Mouse (Mus musculus) ovary, postnatal 14 days (tissue): Measurements from ENCODE around the gene St6galnac3.

Experiments
- DNase-seq: peaks from one replicate; pipeline ENCODE4 v3.0.0; 2022; ENCODE audit warnings: low spot score

Gene St6galnac3

DNA sequence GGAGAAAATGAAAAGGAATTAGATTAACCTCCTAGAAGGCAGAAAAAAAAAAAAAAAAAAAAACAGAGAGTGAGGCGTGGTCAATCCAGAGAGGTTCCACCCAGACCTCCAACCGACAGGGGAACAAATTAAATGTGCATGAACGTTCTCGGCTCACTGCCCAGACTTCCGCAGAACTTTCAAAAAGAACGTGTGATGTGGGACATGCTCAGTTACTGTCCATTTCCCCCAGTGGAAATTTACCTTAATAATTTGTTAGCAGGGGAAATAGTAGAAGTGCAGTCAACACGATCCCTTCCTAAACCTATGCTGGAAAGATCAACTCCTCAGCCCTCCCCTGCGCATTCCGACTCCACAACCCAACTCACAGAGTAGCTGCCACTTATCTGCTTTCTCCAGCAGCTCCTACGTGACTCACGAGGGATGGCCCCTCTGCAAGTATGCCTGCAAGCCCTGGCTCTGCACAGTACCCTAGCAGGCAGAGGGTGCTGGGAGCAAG is 35.1 kb downstream of the St6galnac3 start:
- no peak for DNase-seq

DNA sequence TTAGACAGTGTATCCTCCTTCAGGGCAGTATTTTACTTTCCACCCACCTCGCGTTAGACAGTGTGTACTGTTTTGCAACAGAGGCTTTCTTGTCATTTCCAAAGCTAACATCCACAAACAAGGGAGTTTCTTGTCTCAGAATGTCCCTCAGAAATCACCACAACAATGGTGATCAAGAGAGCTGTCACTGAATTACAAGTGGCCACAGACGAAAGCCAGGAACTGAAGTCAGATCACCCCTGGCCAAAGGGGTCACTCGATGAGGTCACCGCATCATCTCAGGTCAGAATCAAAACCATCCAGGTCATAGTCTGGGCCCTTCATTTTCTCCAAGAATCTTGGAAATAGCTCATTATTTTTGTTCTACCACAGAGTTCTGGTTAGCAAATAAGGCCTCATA is 37.1 kb downstream of the St6galnac3 start:
- DNase-seq: no peak

DNA sequence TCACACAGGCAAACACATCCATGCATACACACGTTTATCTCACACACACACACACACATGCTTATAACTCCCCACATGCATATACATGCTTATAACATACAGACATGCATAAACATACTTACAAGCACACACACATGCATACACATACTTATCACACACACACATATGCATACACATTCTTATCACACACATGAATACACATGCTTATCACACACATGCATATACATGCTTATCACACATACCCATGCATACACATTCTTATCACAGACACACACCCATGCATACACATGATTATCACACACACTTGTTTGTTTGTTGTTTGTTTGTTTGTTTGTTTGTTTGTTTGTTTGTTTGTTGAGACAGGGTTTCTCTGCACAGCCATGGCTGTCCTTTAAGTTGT is 40.1 kb downstream of the St6galnac3 start:
- DNase-seq: no peak

DNA sequence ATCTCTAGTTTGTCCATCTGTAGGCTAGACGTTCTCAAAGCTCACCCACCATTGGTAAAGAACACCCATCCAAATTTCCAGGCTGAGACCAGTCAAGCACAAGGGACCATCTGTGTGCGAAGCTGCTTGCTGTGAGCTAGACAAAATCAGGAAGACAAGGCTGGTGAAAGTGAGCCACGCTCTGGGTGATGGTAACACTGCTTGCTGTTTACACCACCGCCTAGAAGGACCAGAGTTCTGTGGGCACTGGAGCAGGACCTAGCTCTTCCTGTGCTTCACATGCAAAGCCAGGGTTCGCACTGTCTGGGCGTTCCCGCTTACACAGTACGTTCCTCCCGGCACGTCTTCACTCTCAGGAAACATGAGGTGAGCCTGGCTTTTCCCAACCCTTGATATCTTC is 42.7 kb downstream of the St6galnac3 start:
- DNase-seq: no peak

DNA sequence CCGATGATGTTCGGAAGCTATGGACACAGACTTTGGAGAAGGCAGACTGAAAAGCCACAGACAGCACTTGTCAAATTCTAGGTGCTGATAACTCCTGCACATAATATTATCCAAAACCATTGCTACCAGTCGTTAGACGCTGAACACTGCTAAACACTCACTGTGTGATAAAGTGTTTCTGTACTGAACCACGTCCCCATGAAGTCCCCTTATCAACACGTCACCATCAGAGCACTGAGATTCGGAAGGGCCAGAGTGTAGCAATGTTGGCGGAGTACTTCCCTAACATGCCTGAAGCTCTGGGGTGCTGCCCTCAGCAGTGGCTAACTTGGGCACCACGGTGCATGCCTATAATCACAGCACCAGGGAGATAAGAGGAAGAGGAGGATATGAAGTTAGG is 43.3 kb downstream of the St6galnac3 start:
- no peak for DNase-seq

DNA sequence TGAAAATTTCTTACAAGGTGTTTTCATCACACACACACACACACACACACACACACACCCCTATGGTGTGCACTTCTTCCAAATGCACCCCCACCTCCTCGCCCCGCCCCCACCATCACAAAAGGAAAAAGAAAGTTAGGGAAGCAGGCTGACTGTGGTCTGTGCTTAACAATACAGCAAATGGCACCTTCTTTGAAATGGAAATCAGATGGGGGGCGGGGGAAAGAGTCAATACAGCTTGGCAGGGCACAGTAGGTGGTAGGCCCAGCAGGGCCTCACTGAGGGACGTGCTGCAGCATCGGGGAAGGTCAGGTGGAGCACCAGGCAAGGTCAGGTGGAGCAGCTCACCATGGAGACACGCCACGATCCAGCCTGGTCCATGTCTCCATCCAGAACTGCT is 49.1 kb downstream of the St6galnac3 start:
- DNase-seq: no peak

DNA sequence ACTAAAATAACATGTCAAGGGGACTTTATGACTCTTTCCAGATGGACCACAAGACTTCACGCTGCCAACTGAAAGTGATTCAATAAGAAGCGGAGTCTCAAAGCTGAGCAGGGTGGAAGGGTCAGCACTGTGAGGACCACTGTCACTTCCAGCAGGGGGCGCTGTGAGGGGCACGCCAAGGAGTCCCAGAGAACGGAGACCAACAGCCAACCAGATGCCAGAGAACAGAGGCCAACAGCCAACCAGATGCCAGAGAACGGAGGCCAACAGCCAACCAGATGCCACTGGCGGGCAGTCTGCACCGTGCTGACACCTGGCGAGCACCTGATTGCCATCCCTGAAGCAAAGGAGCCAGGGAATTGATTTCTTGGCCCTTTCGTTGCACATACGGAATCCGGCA is 49.9 kb downstream of the St6galnac3 start:
- no peak for DNase-seq

DNA sequence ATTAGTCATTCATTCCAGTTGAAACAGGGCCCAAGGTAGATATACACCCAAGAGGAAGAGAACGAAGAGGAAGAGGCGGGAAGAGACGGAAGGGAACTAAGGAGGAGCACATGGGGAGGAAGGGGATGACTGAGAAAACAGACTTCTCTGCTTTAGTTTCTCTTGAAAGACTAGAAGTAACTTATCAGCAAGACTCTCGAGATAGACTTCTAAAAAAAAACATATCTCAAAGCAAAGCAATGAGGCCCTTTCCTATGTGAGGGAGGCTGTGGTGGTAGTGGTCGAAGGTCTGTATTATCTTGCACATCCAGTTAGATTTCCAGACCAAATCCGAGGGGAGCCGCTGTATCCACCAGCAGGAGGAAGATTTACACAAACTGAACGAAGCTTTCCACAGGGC is 50.6 kb downstream of the St6galnac3 start:
- no peak for DNase-seq

DNA sequence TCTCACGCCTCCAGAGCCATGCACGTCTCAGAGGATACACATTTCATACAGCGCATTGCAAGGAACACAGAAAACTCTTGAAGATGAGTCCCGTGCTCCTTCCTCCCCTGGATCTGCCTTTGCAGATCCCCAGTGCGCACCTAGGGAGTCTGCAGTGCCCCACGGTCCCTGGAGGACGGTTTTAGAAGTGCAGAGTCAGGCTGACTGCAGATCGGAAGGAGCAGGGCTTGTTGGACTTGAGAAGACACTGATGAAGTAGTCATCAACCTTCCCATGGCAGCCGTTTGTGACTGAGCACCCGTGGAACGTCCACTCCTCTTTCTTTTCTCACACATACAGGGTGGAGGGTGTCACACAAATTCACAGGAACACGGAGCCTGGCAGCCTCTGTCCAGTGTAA is 51.5 kb downstream of the St6galnac3 start:
- DNase-seq: no peak

DNA sequence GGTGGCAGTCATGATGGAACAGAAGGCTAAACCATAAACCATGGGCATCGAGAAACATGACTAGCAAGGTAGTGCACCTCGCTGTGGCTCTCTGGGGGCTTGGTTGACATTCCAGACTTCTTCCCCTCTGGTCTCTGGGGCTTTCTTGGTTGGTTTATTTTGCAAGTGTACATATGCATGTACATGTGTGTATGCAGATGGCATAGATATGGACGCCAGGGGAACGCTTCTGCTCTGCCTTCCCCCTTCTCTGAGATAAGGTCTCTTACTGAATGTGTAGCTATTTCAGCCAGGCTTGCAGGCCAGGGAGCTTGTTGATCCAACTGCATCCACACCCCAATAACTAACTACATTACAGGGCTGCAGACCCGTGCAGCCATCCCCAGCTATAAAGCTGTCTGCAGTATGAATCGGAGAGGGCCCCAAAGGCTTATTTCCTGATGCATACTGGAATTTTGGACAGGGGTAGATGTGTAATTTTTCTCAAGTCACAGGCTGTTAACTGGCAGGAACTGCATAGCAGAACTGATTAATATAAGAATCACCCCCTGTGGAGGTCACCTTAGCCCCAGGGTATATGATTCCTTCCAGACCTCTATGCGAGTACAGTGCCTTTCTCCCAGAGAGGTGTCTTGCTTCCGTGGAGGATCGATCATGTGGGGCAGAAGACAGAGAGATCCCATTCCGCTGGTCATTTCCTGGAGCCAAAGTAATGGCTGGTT is 53.9 kb downstream of the St6galnac3 start:
- DNase-seq: no peak

DNA sequence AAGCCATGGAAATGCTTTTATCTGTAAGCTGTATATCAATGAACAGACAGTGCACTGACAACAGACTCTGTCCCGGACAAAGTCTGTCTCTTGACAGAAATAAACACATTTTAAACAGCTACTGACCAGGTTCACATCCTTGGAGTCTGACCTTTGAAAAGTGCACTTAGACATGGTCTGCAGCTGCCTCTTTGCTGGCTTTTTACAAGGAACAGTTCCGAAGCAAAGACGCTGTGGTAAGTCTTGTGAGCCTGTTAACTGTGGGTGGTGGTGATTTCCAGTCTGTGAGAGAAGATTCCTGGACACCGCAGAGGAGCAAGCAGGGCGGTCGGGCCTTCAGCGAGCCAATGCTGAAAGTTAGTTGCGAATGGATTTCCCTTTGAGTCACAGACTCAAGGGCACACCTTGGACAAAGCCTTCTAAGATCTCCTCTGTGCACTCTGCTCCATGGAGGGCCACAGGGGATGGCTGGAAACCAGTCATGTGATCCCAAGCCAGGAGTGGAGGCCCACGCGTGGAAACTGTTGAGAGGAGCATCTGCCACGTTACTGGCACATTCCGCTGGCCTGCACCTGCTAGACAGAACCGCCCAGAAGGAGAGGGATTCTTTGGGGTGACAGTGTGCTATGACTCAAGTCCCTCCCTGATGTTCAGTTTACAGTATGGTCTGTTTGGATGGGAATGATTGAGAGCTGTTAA is 55.1 kb downstream of the St6galnac3 start:
- DNase-seq: no peak

DNA sequence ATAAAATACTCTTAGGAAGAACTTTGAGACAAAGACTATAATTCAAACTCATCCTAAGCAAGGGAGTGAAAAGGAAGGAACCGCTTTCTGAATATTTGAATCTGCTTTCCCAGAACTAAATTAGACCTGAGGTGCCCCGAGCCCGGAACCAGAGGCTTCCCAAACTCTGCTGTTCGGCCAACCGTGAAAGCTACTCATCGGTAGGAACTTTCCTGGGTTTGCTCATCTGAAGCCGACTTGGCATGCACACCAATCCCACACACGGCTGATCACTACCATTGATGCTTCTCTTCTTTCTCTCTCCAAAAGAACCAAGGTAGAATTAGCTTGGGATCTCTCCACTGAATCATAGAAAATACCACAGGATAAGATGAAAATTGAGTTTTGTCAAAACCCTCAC is 55.6 kb downstream of the St6galnac3 start:
- DNase-seq: no peak

DNA sequence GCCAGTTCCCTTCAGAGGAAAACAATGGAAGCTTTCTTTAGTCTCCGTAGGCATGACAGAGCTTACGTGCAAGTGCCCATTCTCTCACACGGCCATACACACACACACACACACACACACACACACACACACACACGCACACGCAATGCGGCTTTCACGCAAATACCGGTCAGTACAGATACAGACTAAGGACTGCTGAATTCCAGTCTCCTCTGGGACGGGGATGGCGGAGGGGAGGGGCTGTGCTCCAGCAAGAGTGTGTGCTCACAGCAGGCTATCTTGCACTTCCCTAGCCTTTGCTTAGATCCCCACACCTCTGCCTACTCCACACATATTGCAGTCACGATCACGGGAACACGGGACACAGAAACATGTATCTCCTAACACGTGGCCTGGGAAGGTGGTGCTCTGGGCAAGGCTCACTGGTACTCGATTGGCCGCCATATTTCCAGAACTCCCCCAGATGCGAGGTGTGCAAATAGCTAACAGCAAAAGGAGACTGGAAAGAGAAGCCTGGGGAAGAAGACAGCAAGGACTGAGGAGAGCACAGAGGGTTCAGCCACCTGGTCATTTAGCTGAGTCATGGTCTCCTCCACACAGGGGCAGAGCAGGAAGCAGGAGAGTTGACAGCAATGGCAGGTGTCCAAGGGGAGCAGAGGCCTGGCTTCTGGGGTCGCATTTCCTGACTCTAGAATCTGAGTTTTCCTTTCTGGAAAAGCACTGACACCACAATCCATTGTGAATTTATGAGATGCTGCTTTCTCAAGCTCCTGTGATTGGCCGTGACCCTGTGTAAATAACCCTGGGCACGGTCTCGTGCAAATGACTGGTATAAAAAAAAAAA is 56.3 kb downstream of the St6galnac3 start:
- no peak for DNase-seq

DNA sequence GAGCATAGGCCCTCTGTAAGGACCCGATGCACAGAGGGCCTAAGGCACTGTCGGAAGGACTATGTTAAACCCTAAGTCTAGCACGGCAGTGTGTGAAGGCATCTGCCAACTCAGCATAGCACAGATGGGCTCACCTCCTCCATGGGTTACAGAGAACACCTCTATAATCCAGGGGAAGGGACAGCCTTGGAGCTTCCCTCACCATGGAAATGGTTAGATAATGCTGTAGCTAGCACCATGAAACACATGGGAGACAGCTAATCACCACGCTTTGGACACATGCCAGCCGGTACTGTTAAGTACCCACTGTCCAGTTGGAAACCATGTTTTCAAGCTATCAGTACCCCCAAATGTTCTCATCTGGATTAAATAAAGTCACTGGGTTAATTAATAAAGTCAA is 60.3 kb downstream of the St6galnac3 start:
- no peak for DNase-seq

DNA sequence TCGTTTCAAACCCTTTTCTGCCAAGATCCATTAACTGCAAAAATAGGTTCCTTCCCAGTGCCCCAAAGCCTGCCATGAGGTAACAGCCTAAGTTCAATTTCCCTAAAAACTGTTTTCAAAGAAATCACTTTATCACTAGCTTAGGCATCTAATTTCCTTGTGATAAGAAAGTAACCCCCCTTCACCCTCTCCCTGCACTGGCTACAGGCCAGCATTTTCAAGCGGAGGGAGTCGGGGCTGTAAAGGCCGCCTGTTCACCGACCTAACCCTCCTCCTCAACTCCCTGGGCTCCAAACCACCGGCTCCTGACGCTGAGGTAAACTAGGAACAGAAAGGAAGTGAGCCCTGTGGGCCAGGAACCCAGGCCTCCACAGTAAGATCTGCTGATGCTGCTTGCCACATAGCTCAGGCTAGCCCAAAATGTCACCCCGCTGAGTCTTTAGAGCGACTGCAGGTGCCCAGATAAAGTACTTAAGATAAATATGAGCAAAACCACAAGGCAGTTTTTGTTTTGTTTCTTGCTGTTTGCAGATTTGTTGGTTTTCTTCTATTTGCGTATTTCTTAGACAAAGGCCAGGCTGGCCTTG is 61.0 kb downstream of the St6galnac3 start:
- no peak for DNase-seq

DNA sequence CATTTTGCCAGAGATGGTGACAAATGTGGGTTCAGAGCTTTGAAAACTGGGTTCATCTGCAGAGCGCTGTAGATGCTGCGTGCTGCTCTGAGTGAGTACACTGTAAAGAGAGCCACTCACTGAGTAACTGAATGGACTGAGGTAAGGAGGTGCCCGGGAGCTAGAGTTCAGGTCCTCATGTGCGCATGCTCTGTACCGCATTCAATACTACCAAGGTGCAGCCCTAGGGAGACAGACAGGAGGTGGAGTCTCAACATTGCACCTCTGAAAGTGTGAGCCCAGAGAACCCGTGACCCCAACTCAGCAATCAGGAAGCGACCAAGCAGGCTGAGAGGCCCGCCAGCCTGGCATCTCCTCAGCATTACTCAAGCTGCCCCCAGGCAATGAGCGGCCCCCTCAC is 62.2 kb downstream of the St6galnac3 start:
- no peak for DNase-seq

DNA sequence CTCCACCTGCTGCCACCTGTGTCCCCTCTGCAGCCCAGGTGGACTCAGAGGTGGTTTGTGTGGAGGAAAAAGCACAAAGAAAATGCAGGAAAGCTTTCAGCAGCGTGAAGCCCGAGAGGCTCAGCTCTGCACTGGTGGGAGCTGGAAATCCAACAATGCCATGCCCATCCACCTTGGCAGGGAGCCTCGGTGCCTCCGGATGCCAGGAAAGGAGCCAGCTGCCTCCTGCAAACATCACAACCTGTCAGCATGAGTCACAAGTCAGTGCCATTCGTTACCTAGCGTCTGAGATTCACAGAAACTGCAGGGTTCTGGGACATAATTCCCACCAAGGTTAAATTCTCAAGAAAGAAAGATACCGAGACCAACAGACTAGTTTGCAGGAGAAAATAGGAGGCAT is 63.0 kb downstream of the St6galnac3 start:
- DNase-seq: peak; percentile 34

DNA sequence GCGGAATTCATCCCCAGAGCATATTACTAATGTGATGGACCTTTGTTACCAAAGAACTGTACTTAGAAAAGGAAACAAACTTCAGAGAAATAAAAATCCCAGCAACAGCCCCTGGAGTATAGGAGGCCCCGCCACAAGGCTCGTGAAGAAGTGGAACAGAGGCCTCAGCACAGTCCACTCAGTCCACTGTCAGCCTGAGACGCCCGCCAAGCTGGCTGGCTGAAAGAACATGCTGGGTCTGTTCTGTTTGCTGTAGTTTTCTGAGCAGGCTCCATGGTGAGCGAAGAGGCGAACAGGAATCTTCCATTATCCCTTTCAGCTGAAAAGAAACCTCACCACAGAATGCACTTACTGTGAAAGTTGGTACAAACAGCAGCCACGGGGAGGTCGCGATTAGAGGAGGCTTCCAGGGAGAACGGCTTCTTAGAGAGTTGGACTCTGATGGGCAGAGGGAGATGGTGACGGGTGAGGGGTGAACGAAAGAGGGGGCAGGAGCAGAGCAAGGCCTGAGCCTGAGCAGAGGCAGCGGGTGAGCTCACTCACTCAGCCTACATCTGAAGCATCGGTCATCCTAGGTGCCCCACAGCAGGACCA is 65.3 kb downstream of the St6galnac3 start:
- DNase-seq: no peak

DNA sequence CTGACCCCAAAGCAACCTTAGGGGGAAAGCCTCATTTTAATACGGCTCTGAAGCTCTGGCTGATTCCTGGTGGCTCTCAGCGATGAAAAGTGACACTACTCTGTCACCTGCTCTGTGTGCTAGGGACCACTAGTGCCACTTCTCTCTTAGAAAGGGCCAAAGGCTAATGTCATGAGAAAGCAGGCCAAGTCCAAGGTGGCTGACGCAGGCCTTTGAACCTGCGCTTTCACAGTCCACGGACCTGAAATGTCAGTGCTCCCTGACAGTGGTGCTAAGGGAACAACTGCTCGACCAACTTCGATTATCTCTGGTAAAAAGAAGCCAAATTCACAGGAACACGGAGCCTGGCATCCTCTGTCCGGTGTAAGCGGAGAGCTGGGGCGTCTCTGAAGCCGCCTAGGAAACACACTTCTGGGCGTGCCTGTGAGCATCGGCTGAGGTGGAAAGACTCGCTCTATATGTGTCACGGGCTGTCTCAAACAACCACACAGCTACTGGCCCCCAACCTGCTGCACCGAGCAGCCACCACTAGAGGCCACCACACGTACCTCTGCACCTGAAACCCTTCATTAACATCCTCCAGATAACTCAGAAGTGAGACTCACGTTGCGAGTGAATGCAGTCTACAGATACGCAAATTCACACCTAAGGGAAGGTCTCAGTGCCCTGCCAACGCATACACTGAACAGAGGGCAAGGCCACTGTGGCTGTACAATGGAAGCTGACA is 66.8 kb downstream of the St6galnac3 start:
- no peak for DNase-seq

DNA sequence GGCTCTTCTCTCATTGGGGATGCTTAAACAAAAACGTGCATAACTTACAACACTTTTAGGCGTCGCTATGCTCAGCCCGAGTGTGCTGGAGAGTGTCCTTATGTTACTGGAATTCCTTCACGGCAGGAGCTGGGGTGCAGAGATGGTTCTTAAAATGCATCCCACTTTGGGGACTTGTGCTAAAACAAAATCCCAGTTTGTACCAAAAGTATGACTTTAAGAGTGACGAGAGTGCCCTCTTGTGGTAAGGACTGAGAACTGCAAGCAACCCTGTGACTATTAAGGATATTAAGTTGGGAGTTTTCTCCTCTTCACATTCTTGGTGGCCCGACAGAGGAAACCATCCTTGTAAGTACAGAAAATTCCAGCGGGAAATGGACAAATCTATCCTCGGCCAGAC is 69.9 kb downstream of the St6galnac3 start:
- DNase-seq: peak; percentile 62

DNA sequence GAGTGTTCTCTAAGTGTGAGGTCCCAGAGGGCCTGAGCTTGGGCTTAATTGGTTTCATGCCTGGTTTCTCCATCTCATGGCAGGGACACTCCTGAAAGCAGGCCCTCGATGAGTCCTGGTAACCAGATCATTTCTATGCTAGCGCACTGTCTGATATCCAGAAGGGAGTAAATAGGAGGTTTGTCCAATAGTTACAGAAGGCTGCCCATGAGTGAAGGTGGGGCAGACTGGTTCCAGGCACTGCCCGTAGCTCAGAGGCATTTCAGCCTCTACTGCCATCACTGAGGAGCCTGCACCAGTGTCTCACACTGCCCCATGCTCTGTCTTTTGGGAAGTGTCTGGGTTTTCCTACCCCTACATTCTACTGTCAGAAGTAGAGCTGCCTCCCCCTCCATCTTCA is 72.1 kb downstream of the St6galnac3 start:
- DNase-seq: no peak
